Mouse (Mus musculus) bone marrow macrophage, adult 2 months (primary cell): ENCODE results near the gene Tmprss6.

ENCODE experiments used
- CTCF ChIP-seq: IDR thresholded peaks from 2 replicates; pipeline ENCODE4 v1.5.1; 2012; ENCODE audit warnings: low read depth, mild to moderate bottlenecking, low read length, moderate library complexity
- POLR2A ChIP-seq: IDR thresholded peaks from 2 replicates; pipeline ENCODE4 v1.6.1; 2012; ENCODE audit warnings: mild to moderate bottlenecking, low read depth, low read length, borderline replicate concordance

DNA sequence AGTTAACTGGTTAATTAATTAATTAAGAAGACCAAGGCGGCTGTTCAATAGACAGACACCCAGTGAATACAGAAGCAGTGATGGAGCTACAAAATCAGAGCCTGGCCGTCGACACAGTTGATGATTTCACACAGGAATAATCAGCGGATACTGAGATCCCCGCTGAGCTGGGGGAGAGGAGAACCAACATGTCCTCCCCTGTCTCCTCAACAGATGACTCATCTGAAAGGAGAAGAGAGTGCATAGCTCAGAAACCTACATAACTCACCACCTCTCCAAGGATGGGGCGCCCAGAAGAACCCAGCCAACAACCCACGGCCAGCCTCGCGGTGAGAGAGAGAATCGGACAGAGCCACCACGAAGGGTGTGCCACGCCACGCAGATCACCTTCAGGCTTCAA, 48.0 kb downstream of the Tmprss6 start:
- TF ChIP-seq CTCF, result no peak
- no peak for TF ChIP-seq POLR2A
